Mouse (Mus musculus) thymus, adult 2 months (tissue): ENCODE data around the gene Zp3.

Experiments used
- CTCF ChIP-seq: fragments of 200-500 bp; IDR thresholded peaks from 2 replicates; pipeline ENCODE4 v1.5.1; 2012; ENCODE audit warnings: mild to moderate bottlenecking, control low read depth, low read length, moderate library complexity, borderline replicate concordance; ENCODE audit not compliant: control insufficient read depth, poor library complexity, insufficient read depth; ENCODE audit errors: extremely low read depth
- POLR2A ChIP-seq: fragments of 200-500 bp; IDR thresholded peaks from 2 replicates; pipeline ENCODE4 v1.6.1; 2012; ENCODE audit warnings: mild to moderate bottlenecking, low read length, control low read depth, moderate library complexity; ENCODE audit not compliant: control insufficient read depth, poor library complexity, insufficient read depth; ENCODE audit errors: extremely low read depth

DNA sequence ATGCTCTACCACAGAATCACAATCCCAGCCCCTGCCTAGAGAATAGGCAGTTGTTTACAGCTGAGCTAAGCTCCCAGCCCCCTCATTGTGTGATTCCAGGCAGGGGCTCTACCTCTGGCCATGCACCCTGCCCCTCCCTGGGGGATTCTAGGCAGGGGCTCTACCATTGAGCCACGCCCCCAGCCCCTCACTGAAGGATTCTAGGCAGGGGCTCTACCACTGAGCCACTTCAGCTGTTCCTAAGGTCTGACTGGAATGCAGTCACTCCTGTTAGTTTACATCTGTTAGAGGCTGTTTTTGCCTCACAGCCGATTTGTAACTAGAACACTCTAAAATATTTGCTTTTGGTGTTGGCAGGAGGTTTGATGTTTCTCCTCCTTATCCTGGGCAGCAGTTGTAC is 22.4 kb downstream of the Zp3 start:
- TF ChIP-seq POLR2A = no peak
- no peak for TF ChIP-seq CTCF
